Mouse (Mus musculus) right cerebral cortex, postnatal 25 days (tissue): ENCODE measurements around the gene Prkrip1.
A peak's percentile ranks its signal among the peaks of the same experiment; 100 is the strongest.
"Not testable (repeated sequence)": the region's sequence is repeated elsewhere in the genome, so short reads cannot be mapped to it uniquely, and the experiment has no call there.

Experiments used
- DNase-seq: peaks from one replicate; pipeline ENCODE4 v3.0.0; 2022

The Prkrip1 gene

GRCm38 (mm10) chr5:136211341-136212102, 12.8 kb upstream of the Prkrip1 start:
- not testable (repeated sequence) for DNase-seq

GRCm38 (mm10) chr5:136210549-136210948, 11.8 kb upstream of the Prkrip1 start:
- no peak for DNase-seq

- DNase-seq: peak; percentile 57
Measured at GRCm38 (mm10) chr5:136201832-136202231, 3.1 kb upstream of the Prkrip1 start.

GRCm38 (mm10) chr5:136199526-136199925, 763 bp upstream of the Prkrip1 start:
- DNase-seq: no peak

GRCm38 (mm10) chr5:136191870-136192269, 6.9 kb downstream of the Prkrip1 start:
- DNase-seq: no peak

GRCm38 (mm10) chr5:136186723-136187122, 12.0 kb downstream of the Prkrip1 start:
- peak; percentile 32 for DNase-seq

- DNase-seq: no peak
Measured at GRCm38 (mm10) chr5:136183766-136184165, 15.0 kb downstream of the Prkrip1 start.

- DNase-seq: no peak
Measured at GRCm38 (mm10) chr5:136182830-136183229, 15.9 kb downstream of the Prkrip1 start.

GRCm38 (mm10) chr5:136182049-136182448, 16.7 kb downstream of the Prkrip1 start:
- DNase-seq: peak; percentile 20

GRCm38 (mm10) chr5:136181197-136181596, 17.6 kb downstream of the Prkrip1 start:
- no peak for DNase-seq

- no peak for DNase-seq
Measured at GRCm38 (mm10) chr5:136179594-136179993, 19.2 kb downstream of the Prkrip1 start.

GRCm38 (mm10) chr5:136173606-136174463, 24.9 kb downstream of the Prkrip1 start:
- peak; percentile 48 for DNase-seq

GRCm38 (mm10) chr5:136172939-136173338, 25.8 kb downstream of the Prkrip1 start:
- DNase-seq: no peak

- no peak for DNase-seq
Measured at GRCm38 (mm10) chr5:136171363-136172341, 27.1 kb downstream of the Prkrip1 start.

GRCm38 (mm10) chr5:136170512-136171362, 28.0 kb downstream of the Prkrip1 start, which contains the start of gene Orai2:
Gene Orai2 (minus strand): TSS chr5:136170713.
- peak; percentile 88 for DNase-seq

- peak; percentile 56 for DNase-seq
Measured at GRCm38 (mm10) chr5:136169626-136170511, 28.9 kb downstream of the Prkrip1 start.

- DNase-seq: no peak
Measured at GRCm38 (mm10) chr5:136168071-136168470, 30.7 kb downstream of the Prkrip1 start.

GRCm38 (mm10) chr5:136167296-136167695, 31.5 kb downstream of the Prkrip1 start:
- no peak for DNase-seq

GRCm38 (mm10) chr5:136165246-136165645, 33.5 kb downstream of the Prkrip1 start:
- DNase-seq: no peak

- DNase-seq: no peak
Measured at GRCm38 (mm10) chr5:136163807-136164474, 34.8 kb downstream of the Prkrip1 start.
